Mouse (Mus musculus): ENCODE results near the gene Serpinb6b.

GRCm38 (mm10) chr13:33001341-33001740 lies 36.3 kb downstream of the Serpinb6b start:
- no peak for TF ChIP-seq CTCF (IDR thresholded peaks at IDR 0.05; ENCODE audit: insufficient read depth, low read depth, low read length)
- TF ChIP-seq POLR2A (IDR thresholded peaks at IDR 0.05; ENCODE audit: insufficient read depth, low read depth, low read length), result no peak

Measured in olfactory bulb, adult 2 months (tissue).